Mouse (Mus musculus) cerebellum, adult 18-20 months (tissue): ENCODE measurements around the gene Asic2.

Experiments used
- DNase-seq, 2 experiments: peaks; one replicate each; pipeline ENCODE4 v3.0.0; 2021

The Asic2 gene

GRCm38 (mm10) chr11:80884521-80885231, 1083.6 kb downstream of the Asic2 start:
- peak; percentile 47 to 55 for DNase-seq

GRCm38 (mm10) chr11:80882229-80882810, 1085.9 kb downstream of the Asic2 start:
- peak; percentile 28 for DNase-seq

GRCm38 (mm10) chr11:80878026-80878425, 1090.2 kb downstream of the Asic2 start:
- DNase-seq = no peak

- peak; percentile 76 to 85 for DNase-seq
Measured at GRCm38 (mm10) chr11:80877131-80877651, 1091.1 kb downstream of the Asic2 start.

GRCm38 (mm10) chr11:80872509-80873474, 1095.5 kb downstream of the Asic2 start:
- peak; percentile 62 to 69 for DNase-seq

- DNase-seq = no peak
Measured at GRCm38 (mm10) chr11:80868039-80868438, 1100.2 kb downstream of the Asic2 start.

- DNase-seq = no peak
Measured at GRCm38 (mm10) chr11:80862941-80863340, 1105.3 kb downstream of the Asic2 start.

GRCm38 (mm10) chr11:80858065-80858464, 1110.2 kb downstream of the Asic2 start, which contains the start of gene Spaca3:
TSS of gene Spaca3 (plus strand) at chr11:80858365.
- no peak for DNase-seq

- DNase-seq = no peak
Measured at GRCm38 (mm10) chr11:80856827-80857226, 1111.4 kb downstream of the Asic2 start.

GRCm38 (mm10) chr11:80854908-80855307, 1113.3 kb downstream of the Asic2 start:
- no peak for DNase-seq

GRCm38 (mm10) chr11:80854430-80854829, 1113.8 kb downstream of the Asic2 start:
- no peak for DNase-seq

- no peak for DNase-seq
Measured at GRCm38 (mm10) chr11:80853014-80853413, 1115.2 kb downstream of the Asic2 start.

GRCm38 (mm10) chr11:80851859-80852258, 1116.4 kb downstream of the Asic2 start:
- DNase-seq = no peak

- DNase-seq = no peak
Measured at GRCm38 (mm10) chr11:80848131-80848530, 1120.1 kb downstream of the Asic2 start.

GRCm38 (mm10) chr11:80846115-80846514, 1122.1 kb downstream of the Asic2 start:
- no peak for DNase-seq

- DNase-seq = no peak
Measured at GRCm38 (mm10) chr11:80845486-80845885, 1122.8 kb downstream of the Asic2 start.

GRCm38 (mm10) chr11:80843435-80843834, 1124.8 kb downstream of the Asic2 start:
- DNase-seq = no peak

- no peak for DNase-seq
Measured at GRCm38 (mm10) chr11:80838724-80839123, 1129.5 kb downstream of the Asic2 start.

GRCm38 (mm10) chr11:80835841-80836240, 1132.4 kb downstream of the Asic2 start:
- DNase-seq = no peak

GRCm38 (mm10) chr11:80835395-80835794, 1132.9 kb downstream of the Asic2 start:
- DNase-seq = no peak
